Mouse (Mus musculus) neural tube, embryonic 13.5 days (tissue): ENCODE results near the gene BC051142. TPM values are rescaled to one million over a fixed set of nuclear protein-coding genes. Genes with fewer than 3 reads are reported as not detected.
A peak's percentile ranks its signal among the peaks of the same experiment; 100 is the strongest.

ENCODE experiments used
- ATAC-seq: fragments of 200-750 bp; cut with Nextera tagmentation; 2 replicates; pipeline ENCODE4 v1.8.0; 2017; ENCODE audit warnings: low read depth, mild to moderate bottlenecking, moderate TSS enrichment, moderate library complexity
- H3K27ac ChIP-seq: fragments of 300-500 bp; sonication (generic); replicated peaks from 2 replicates; pipeline ENCODE4 v1.5.1; 2015; ENCODE audit warnings: moderate library complexity, mild to moderate bottlenecking, inconsistent platforms
- H3K27me3 ChIP-seq: fragments of 300-500 bp; sonication (generic); 2 replicates; pipeline ENCODE4 v1.6.1; 2015; ENCODE audit warnings: mild to moderate bottlenecking, inconsistent platforms
- H3K36me3 ChIP-seq: fragments of 300-500 bp; sonication (generic); 2 replicates; pipeline ENCODE4 v1.6.1; 2015; ENCODE audit warnings: mild to moderate bottlenecking, inconsistent platforms
- H3K4me1 ChIP-seq: fragments of 300-500 bp; sonication (generic); replicated peaks from 2 replicates; pipeline ENCODE4 v1.6.1; 2015; ENCODE audit warnings: inconsistent platforms
- H3K4me2 ChIP-seq: fragments of 300-500 bp; sonication (generic); 2 replicates; pipeline ENCODE4 v1.6.1; 2015; ENCODE audit warnings: inconsistent platforms, mild to moderate bottlenecking, moderate library complexity
- H3K4me3 ChIP-seq: fragments of 300-500 bp; sonication (generic); 2 replicates; pipeline ENCODE4 v1.5.1; 2015; ENCODE audit warnings: mild to moderate bottlenecking, inconsistent platforms
- H3K9ac ChIP-seq: fragments of 300-500 bp; sonication (generic); 2 replicates; pipeline ENCODE4 v1.6.1; 2015; ENCODE audit warnings: moderate library complexity, mild to moderate bottlenecking, inconsistent platforms
- H3K9me3 ChIP-seq: fragments of 300-500 bp; sonication (generic); 2 replicates; pipeline ENCODE4 v1.6.1; 2016; ENCODE audit warnings: inconsistent platforms
- WGBS: fragments of 180-500 bp; shearing (Covaris S2); methylation state at CpG from one replicate; pipeline ENCODE4 v1.1.7; 2015; 5-methylcytosine and 5-hydroxymethylcytosine counted together
- polyA plus RNA-seq: library from polyadenylated mRNA; unstranded; fragments of >200 nt; fragmentation: Nextera tagmentation; extraction: Ambion mirVana; gene quantifications from 2 replicates; pipeline ENCODE4 v1.2.1, GENCODE M21; 2015

BC051142 gene
- polyA plus RNA-seq, 1 experiment from 2014 or later, result 2.8 TPM

GRCm38 (mm10) chr17:34378716-34379115 is 19.9 kb upstream of the BC051142 start:
- H3K4me2 ChIP-seq, result no peak overlapping the region
- no peaks in the 10 kb centered on the region for H3K9me3 ChIP-seq
- 71% methylated on average over 2 of the region's 2 CpGs for WGBS
- H3K4me3 ChIP-seq, result no peak overlapping the region
- H3K27ac ChIP-seq, result no peak overlapping the region
- H3K9ac ChIP-seq, result no peak overlapping the region
- H3K36me3 ChIP-seq, result no peaks in the 10 kb centered on the region
- H3K27me3 ChIP-seq, result no peaks in the 10 kb centered on the region
- no peaks in the 10 kb centered on the region for H3K4me1 ChIP-seq
- ATAC-seq, result no peak

- H3K4me2 ChIP-seq, result no peak overlapping the region
- H3K27me3 ChIP-seq, result no peaks in the 10 kb centered on the region
- H3K36me3 ChIP-seq, result no peaks in the 10 kb centered on the region
- no peak for ATAC-seq
- no peaks in the 10 kb centered on the region for H3K9me3 ChIP-seq
- H3K9ac ChIP-seq, result no peak overlapping the region
- H3K4me1 ChIP-seq, result no peaks in the 10 kb centered on the region
- 76% methylated on average over 7 of the region's 7 CpGs for WGBS
- no peak overlapping the region for H3K27ac ChIP-seq
- no peak overlapping the region for H3K4me3 ChIP-seq
Observed at GRCm38 (mm10) chr17:34379451-34379850, 19.2 kb upstream of the BC051142 start.

GRCm38 (mm10) chr17:34381876-34382275 is 16.7 kb upstream of the BC051142 start:
- Histone ChIP-seq H3K36me3 (no peaks in the 10 kb centered on the region), H3K9ac (no peak overlapping the region), H3K27me3 (no peaks in the 10 kb centered on the region), H3K4me3 (no peak overlapping the region), H3K27ac (no peak overlapping the region), H3K4me1 (no peaks in the 10 kb centered on the region), H3K9me3 (no peaks in the 10 kb centered on the region), H3K4me2 (no peak overlapping the region)
- ATAC-seq, result no peak
- 76% methylated on average over 11 of the region's 11 CpGs for WGBS

- Histone ChIP-seq H3K27ac (no peak overlapping the region), H3K4me3 (no peak overlapping the region), H3K9ac (no peak overlapping the region), H3K9me3 (no peaks in the 10 kb centered on the region), H3K36me3 (no peaks in the 10 kb centered on the region), H3K27me3 (no peaks in the 10 kb centered on the region), H3K4me2 (no peak overlapping the region), H3K4me1 (no peaks in the 10 kb centered on the region)
- WGBS, result 78% methylated on average over 7 of the region's 7 CpGs
- no peak for ATAC-seq
Observed at GRCm38 (mm10) chr17:34383212-34383611, 15.4 kb upstream of the BC051142 start.

GRCm38 (mm10) chr17:34384699-34385098 is 13.9 kb upstream of the BC051142 start:
- Histone ChIP-seq H3K4me3 (no peak overlapping the region), H3K27me3 (0 out of 2 replicates have a peak, but pooled peaks cover under 1% of the 10 kb centered on the region), H3K27ac (no peak overlapping the region), H3K4me2 (no peak overlapping the region), H3K9ac (no peak overlapping the region), H3K36me3 (no peaks in the 10 kb centered on the region), H3K9me3 (no peaks in the 10 kb centered on the region), H3K4me1 (no peaks in the 10 kb centered on the region)
- no peak for ATAC-seq
- 77% methylated on average over 3 of the region's 3 CpGs for WGBS

- H3K9ac ChIP-seq, result no peak overlapping the region
- no peak overlapping the region for H3K4me2 ChIP-seq
- no peaks in the 10 kb centered on the region for H3K4me1 ChIP-seq
- H3K27me3 ChIP-seq, result 0 out of 2 replicates have a peak, but pooled peaks cover 4% of the 10 kb centered on the region
- no peaks in the 10 kb centered on the region for H3K9me3 ChIP-seq
- H3K36me3 ChIP-seq, result no peaks in the 10 kb centered on the region
- ATAC-seq, result no peak
- WGBS, result 79% methylated on average over 2 of the region's 2 CpGs
- H3K27ac ChIP-seq, result no peak overlapping the region
- H3K4me3 ChIP-seq, result no peak overlapping the region
Observed at GRCm38 (mm10) chr17:34386656-34387055, 12.0 kb upstream of the BC051142 start.

GRCm38 (mm10) chr17:34388513-34388912 is 10.1 kb upstream of the BC051142 start:
- Histone ChIP-seq H3K4me3 (no peak overlapping the region), H3K9ac (no peak overlapping the region), H3K36me3 (no peaks in the 10 kb centered on the region), H3K4me2 (no peak overlapping the region), H3K27me3 (0 out of 2 replicates have a peak, but pooled peaks cover 6% of the 10 kb centered on the region), H3K4me1 (0 out of 2 replicates have a peak, but pooled peaks cover 6% of the 10 kb centered on the region), H3K9me3 (no peaks in the 10 kb centered on the region), H3K27ac (no peak overlapping the region)
- no peak for ATAC-seq
- WGBS, result 39% methylated on average over 4 of the region's 4 CpGs

GRCm38 (mm10) chr17:34391507-34391906 is 7.1 kb upstream of the BC051142 start:
- WGBS, result 73% methylated on average over 7 of the region's 7 CpGs
- no peak overlapping the region for H3K27ac ChIP-seq
- H3K9ac ChIP-seq, result no peak overlapping the region
- 0 out of 2 replicates have a peak, but pooled peaks cover 6% of the 10 kb centered on the region for H3K27me3 ChIP-seq
- H3K4me3 ChIP-seq, result no peak overlapping the region
- no peaks in the 10 kb centered on the region for H3K9me3 ChIP-seq
- H3K4me1 ChIP-seq, result 0 out of 2 replicates have a peak, but pooled peaks cover 6% of the 10 kb centered on the region
- H3K36me3 ChIP-seq, result no peaks in the 10 kb centered on the region
- H3K4me2 ChIP-seq, result peak overlapping the region; percentile 60; the same call in 1 of the 2 replicates
- no peak for ATAC-seq

GRCm38 (mm10) chr17:34392321-34392720 is 6.3 kb upstream of the BC051142 start:
- ATAC-seq, result no peak
- Histone ChIP-seq H3K27ac (no peak overlapping the region), H3K4me2 (peak overlapping the region; percentile 60), H3K9ac (peak overlapping the region; percentile 38), H3K4me1 (0 out of 2 replicates have a peak, but pooled peaks cover 6% of the 10 kb centered on the region), H3K4me3 (peak overlapping the region; percentile 35), H3K36me3 (no peaks in the 10 kb centered on the region), H3K27me3 (0 out of 2 replicates have a peak, but pooled peaks cover 6% of the 10 kb centered on the region), H3K9me3 (no peaks in the 10 kb centered on the region)
- 4% methylated on average over 24 of the region's 24 CpGs for WGBS

- no peaks in the 10 kb centered on the region for H3K27me3 ChIP-seq
- 68% methylated on average over 5 of the region's 5 CpGs for WGBS
- no peak overlapping the region for H3K9ac ChIP-seq
Observed at GRCm38 (mm10) chr17:34397357-34397756, 1.3 kb upstream of the BC051142 start.

GRCm38 (mm10) chr17:34398058-34398710 is 436 bp upstream of the BC051142 start:
- Histone ChIP-seq H3K4me2 (peak overlapping the region; percentile 63), H3K27ac (peak overlapping the region; percentile 99), H3K4me1 (peaks cover 5% of the 10 kb centered on the region; the same call in 1 of the 2 replicates), H3K4me3 (peak overlapping the region; percentile 55), H3K27me3 (no peaks in the 10 kb centered on the region), H3K9me3 (no peaks in the 10 kb centered on the region), H3K9ac (0 out of 2 replicates have a peak overlapping the region, but pooled peaks have one; percentile 12), H3K36me3 (no peaks in the 10 kb centered on the region)
- peak; percentile 86 for ATAC-seq
- 16% methylated on average over 9 of the region's 9 CpGs for WGBS

More at GRCm38 (mm10) chr17:34397357-34397756, 1.3 kb upstream of the BC051142 start:
- H3K27ac ChIP-seq, result no peak overlapping the region
- H3K9me3 ChIP-seq, result no peaks in the 10 kb centered on the region
- H3K4me3 ChIP-seq, result no peak overlapping the region
- peaks cover 7% of the 10 kb centered on the region; the same call in 1 of the 2 replicates for H3K4me1 ChIP-seq
- no peak for ATAC-seq
- no peak overlapping the region for H3K4me2 ChIP-seq
- no peaks in the 10 kb centered on the region for H3K36me3 ChIP-seq

GRCm38 (mm10) chr17:34399394-34399715 is 735 bp downstream of the BC051142 start:
- no peaks in the 10 kb centered on the region for H3K27me3 ChIP-seq
- WGBS, result 47% methylated on average over 4 of the region's 4 CpGs
- H3K9me3 ChIP-seq, result no peaks in the 10 kb centered on the region
- no peaks in the 10 kb centered on the region for H3K36me3 ChIP-seq
- ATAC-seq, result no peak
- peak overlapping the region; percentile 81 for H3K9ac ChIP-seq
- H3K4me1 ChIP-seq, result peaks cover 5% of the 10 kb centered on the region; the same call in 1 of the 2 replicates
- H3K27ac ChIP-seq, result peak overlapping the region; percentile 99
- H3K4me2 ChIP-seq, result peak overlapping the region; percentile 63
- H3K4me3 ChIP-seq, result peak overlapping the region; percentile 55
